Mouse (Mus musculus): ENCODE results near the gene Osbp. TPM values are rescaled to one million over a fixed set of nuclear protein-coding genes. Genes with fewer than 3 reads are reported as not detected.

The Osbp gene
- polyA plus RNA-seq, 1 experiment from 2014 or later: 104 TPM

GRCm38 (mm10) chr19:12004216-12005008, 38.7 kb downstream of the Osbp start:
- DNase-seq (ENCODE audit: low read depth, low spot score) (no peak), ATAC-seq (peak; percentile 68)
- ChIA-PET POLR2A (interaction anchor here (1.0 kb wide), 2 partner anchors 39 to 63 kb away, joined by 3 read pairs; no protein-coding TSS in a partner anchor), CTCF (interaction anchor here (0.6 to 3.1 kb wide), 3 partner anchors 18 to 34 kb away, joined by 3 to 12 read pairs (median 4); no protein-coding TSS in a partner anchor)
- no peak for TF ChIP-seq CTCF (IDR thresholded peaks at IDR 0.05)
- no peaks in the 10 kb centered on the region for H3K27me3 ChIP-seq
- in situ Hi-C loops (cut with MboI; ENCODE audit: low pct_unique_long_range_greater_than_20kb): loop anchor here (5.0 kb wide), 2 partner anchors 92 to 232 kb away; partner anchors contain the start of genes Mrpl16 and Patl1

GRCm38 (mm10) chr19:12005376-12006360, 39.9 kb downstream of the Osbp start:
- DNase-seq (ENCODE audit: low read depth, low spot score) (no peak), ATAC-seq (no peak)
- in situ Hi-C loops (cut with MboI; ENCODE audit: low pct_unique_long_range_greater_than_20kb): loop anchor here (5.0 kb wide), 2 partner anchors 93 to 233 kb away; partner anchors contain the start of genes Mrpl16 and Patl1
- no peaks in the 10 kb centered on the region for H3K27me3 ChIP-seq
- no peak for TF ChIP-seq CTCF (IDR thresholded peaks at IDR 0.05)
- POLR2A ChIA-PET: interaction anchor here (1.0 to 1.3 kb wide), 2 partner anchors 39 to 64 kb away, joined by 3 to 5 read pairs; no protein-coding TSS in a partner anchor
- CTCF ChIA-PET: interaction anchor here (0.6 to 3.1 kb wide), 10 partner anchors 10 to 52 kb away, joined by 3 to 12 read pairs (median 4); no protein-coding TSS in a partner anchor

- DNase-seq (ENCODE audit: low read depth, low spot score) (no peak), ATAC-seq (no peak)
- CTCF ChIA-PET: interaction anchor here (0.7 to 3.1 kb wide), 12 partner anchors 13 to 229 kb away, joined by 3 to 12 read pairs (median 4); no protein-coding TSS in a partner anchor
- POLR2A ChIA-PET: interaction anchor here (1.3 kb wide), 1 partner anchor 40 kb away, joined by 5 read pairs; no protein-coding TSS in a partner anchor
- no peaks in the 10 kb centered on the region for H3K27me3 ChIP-seq
- no peak for TF ChIP-seq CTCF (IDR thresholded peaks at IDR 0.05)
- in situ Hi-C loops (cut with MboI; ENCODE audit: low pct_unique_long_range_greater_than_20kb): loop anchor here (5.0 kb wide), 2 partner anchors 94 to 234 kb away; partner anchors contain the start of genes Mrpl16 and Patl1
Measured at GRCm38 (mm10) chr19:12006361-12006947, 40.7 kb downstream of the Osbp start.

- in situ Hi-C loops (cut with MboI; ENCODE audit: low pct_unique_long_range_greater_than_20kb): loop anchor here (5.0 kb wide), 2 partner anchors 95 to 235 kb away; partner anchors contain the start of genes Mrpl16 and Patl1
- ChIA-PET POLR2A (interaction anchor here (1.2 kb wide), 1 partner anchor 66 kb away, joined by 3 read pairs; no protein-coding TSS in a partner anchor), CTCF (interaction anchor here (0.7 to 3.4 kb wide), 16 partner anchors 16 to 244 kb away, joined by 3 to 13 read pairs (median 4); no protein-coding TSS in a partner anchor)
- H3K27me3 ChIP-seq: no peaks in the 10 kb centered on the region
- DNase-seq (ENCODE audit: low read depth, low spot score): no peak
- no peak for ATAC-seq
- peak; percentile 79 for TF ChIP-seq CTCF (IDR thresholded peaks at IDR 0.05)
Measured at GRCm38 (mm10) chr19:12007105-12007931, 41.6 kb downstream of the Osbp start.

- ATAC-seq (no peak), DNase-seq (ENCODE audit: low read depth, low spot score) (no peak)
- ChIA-PET POLR2A (interaction anchor here (0.6 kb wide), 1 partner anchor 195 kb away, joined by 3 read pairs; no protein-coding TSS in a partner anchor), CTCF (interaction anchor here (0.9 to 3.4 kb wide), 9 partner anchors 25 to 245 kb away, joined by 3 to 13 read pairs (median 4); no protein-coding TSS in a partner anchor)
- in situ Hi-C loops (cut with MboI; ENCODE audit: low pct_unique_long_range_greater_than_20kb): loop anchor here (5.0 kb wide), 2 partner anchors 96 to 236 kb away; partner anchors contain the start of genes Mrpl16 and Patl1
- TF ChIP-seq CTCF (IDR thresholded peaks at IDR 0.05): no peak
- no peaks in the 10 kb centered on the region for H3K27me3 ChIP-seq
Measured at GRCm38 (mm10) chr19:12008410-12009380, 43.0 kb downstream of the Osbp start.

- DNase-seq (ENCODE audit: low read depth, low spot score) (no peak), ATAC-seq (peak; percentile 0)
- ChIA-PET POLR2A (interaction anchor here (0.5 to 0.7 kb wide), 2 partner anchors 20 to 668 kb away, joined by 6 to 8 read pairs; no protein-coding TSS in a partner anchor), CTCF (interaction anchor here (1.3 to 3.4 kb wide), 3 partner anchors 28 to 45 kb away, joined by 4 to 13 read pairs (median 5); no protein-coding TSS in a partner anchor)
- H3K27me3 ChIP-seq: no peaks in the 10 kb centered on the region
- in situ Hi-C loops (cut with MboI; ENCODE audit: low pct_unique_long_range_greater_than_20kb): loop anchor here (5.0 to 10.0 kb wide), 6 partner anchors 97 to 785 kb away; partner anchors contain the start of genes Lpxn, Mrpl16, Ms4a6d and Patl1
- no peak for TF ChIP-seq CTCF (IDR thresholded peaks at IDR 0.05)
Measured at GRCm38 (mm10) chr19:12009501-12010280, 44.0 kb downstream of the Osbp start.
